Mouse (Mus musculus) liver, adult 2 months (tissue): ENCODE results near the gene Ccdc114.

Experiments used
- CTCF ChIP-seq: fragments of 200-500 bp; IDR thresholded peaks from 2 replicates; pipeline ENCODE4 v1.5.1; 2011; ENCODE audit warnings: low read depth, low read length, control low read depth
- POLR2A ChIP-seq: fragments of 200-500 bp; IDR thresholded peaks from 2 replicates; pipeline ENCODE4 v1.6.1; 2011; ENCODE audit warnings: low read length, control low read depth; ENCODE audit not compliant: insufficient read depth; ENCODE audit errors: extremely low read depth

DNA sequence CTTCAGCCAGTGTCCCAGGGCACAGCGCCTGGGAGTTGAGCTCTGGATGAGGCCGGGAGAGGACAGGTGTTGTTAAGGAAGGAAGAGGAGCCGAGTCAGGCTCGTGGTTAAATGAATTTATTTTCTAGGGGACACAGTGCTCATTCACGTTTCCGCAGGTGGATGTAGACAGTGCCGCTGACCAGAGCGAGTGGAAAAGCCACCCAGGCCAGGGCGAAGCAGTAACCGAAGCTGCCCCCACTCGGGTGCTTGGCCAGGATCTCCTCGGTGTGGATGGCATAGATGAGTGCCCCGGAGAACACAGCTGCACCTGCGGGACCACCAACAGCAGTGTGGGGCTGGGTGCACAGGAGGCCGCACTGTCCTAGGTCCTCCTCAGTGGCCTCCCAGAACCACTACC, 5.9 kb upstream of the Ccdc114 start:
- TF ChIP-seq CTCF (no peak), POLR2A (no peak)
